Mouse (Mus musculus): ENCODE data around the gene Sec22b. TPM values are rescaled to one million over a fixed set of nuclear protein-coding genes. Genes with fewer than 3 reads are reported as not detected.
A peak's percentile ranks its signal among the peaks of the same experiment; 100 is the strongest.

Gene Sec22b
- polyA plus RNA-seq, 1 experiment from 2014 or later, result 111 TPM

- no peak for ATAC-seq (ENCODE audit: low read depth)
- WGBS, result 63% methylated on average over 5 of the region's 5 CpGs
- Histone ChIP-seq H3K4me3 (ENCODE audit: low read depth, low read length) (no peak overlapping the region; the same call in 1 of the 2 replicates), H3K4me2 (ENCODE audit: low read depth, low read length) (no peak overlapping the region), H3K27ac (ENCODE audit: low read depth, low read length) (no peak overlapping the region), H3K4me1 (ENCODE audit: control insufficient read depth, insufficient read depth, low read length) (no peaks in the 10 kb centered on the region), H3K27me3 (ENCODE audit: control insufficient read depth, insufficient read depth, low read length) (no peaks in the 10 kb centered on the region), H3K9ac (replicated peaks; ENCODE audit: low read depth, low read length) (no peak overlapping the region), H3K36me3 (ENCODE audit: control insufficient read depth, insufficient read depth, low read length) (no peaks in the 10 kb centered on the region), H3K9me3 (ENCODE audit: control insufficient read depth, low read length) (no peaks in the 10 kb centered on the region)
Observed at GRCm38 (mm10) chr3:97868733-97869132, 32.3 kb upstream of the Sec22b start.

- Histone ChIP-seq H3K27me3 (ENCODE audit: control insufficient read depth, insufficient read depth, low read length) (no peaks in the 10 kb centered on the region), H3K4me3 (ENCODE audit: low read depth, low read length) (no peak overlapping the region), H3K4me2 (ENCODE audit: low read depth, low read length) (no peak overlapping the region), H3K36me3 (ENCODE audit: control insufficient read depth, insufficient read depth, low read length) (no peaks in the 10 kb centered on the region), H3K9me3 (ENCODE audit: control insufficient read depth, low read length) (no peaks in the 10 kb centered on the region), H3K9ac (replicated peaks; ENCODE audit: low read depth, low read length) (no peak overlapping the region), H3K27ac (ENCODE audit: low read depth, low read length) (no peak overlapping the region), H3K4me1 (ENCODE audit: control insufficient read depth, insufficient read depth, low read length) (no peaks in the 10 kb centered on the region)
- ATAC-seq (ENCODE audit: low read depth), result no peak
- WGBS, result 82% methylated on average over 4 of the region's 4 CpGs
Observed at GRCm38 (mm10) chr3:97869730-97870129, 31.3 kb upstream of the Sec22b start.

- Histone ChIP-seq H3K4me1 (ENCODE audit: control insufficient read depth, insufficient read depth, low read length) (no peaks in the 10 kb centered on the region), H3K36me3 (ENCODE audit: control insufficient read depth, insufficient read depth, low read length) (no peaks in the 10 kb centered on the region), H3K9me3 (ENCODE audit: control insufficient read depth, low read length) (no peaks in the 10 kb centered on the region), H3K27me3 (ENCODE audit: control insufficient read depth, insufficient read depth, low read length) (no peaks in the 10 kb centered on the region), H3K9ac (replicated peaks; ENCODE audit: low read depth, low read length) (no peak overlapping the region), H3K27ac (ENCODE audit: low read depth, low read length) (no peak overlapping the region), H3K4me3 (ENCODE audit: low read depth, low read length) (no peak overlapping the region), H3K4me2 (ENCODE audit: low read depth, low read length) (no peak overlapping the region)
- WGBS, result 22% methylated on average over 5 of the region's 5 CpGs
- ATAC-seq (ENCODE audit: low read depth), result no peak
Observed at GRCm38 (mm10) chr3:97874777-97875176, 26.2 kb upstream of the Sec22b start.

GRCm38 (mm10) chr3:97876259-97876658 is 24.7 kb upstream of the Sec22b start:
- no peaks in the 10 kb centered on the region for H3K9me3 ChIP-seq (ENCODE audit: control insufficient read depth, low read length)
- H3K4me3 ChIP-seq (ENCODE audit: low read depth, low read length), result no peak overlapping the region
- H3K36me3 ChIP-seq (ENCODE audit: control insufficient read depth, insufficient read depth, low read length), result no peaks in the 10 kb centered on the region
- H3K9ac ChIP-seq (replicated peaks; ENCODE audit: low read depth, low read length), result no peak overlapping the region
- H3K27me3 ChIP-seq (ENCODE audit: control insufficient read depth, insufficient read depth, low read length), result no peaks in the 10 kb centered on the region
- H3K4me2 ChIP-seq (ENCODE audit: low read depth, low read length), result no peak overlapping the region
- H3K27ac ChIP-seq (ENCODE audit: low read depth, low read length), result no peak overlapping the region
- no peaks in the 10 kb centered on the region for H3K4me1 ChIP-seq (ENCODE audit: control insufficient read depth, insufficient read depth, low read length)
- 11% methylated on average over 8 of the region's 8 CpGs for WGBS
- no peak for ATAC-seq (ENCODE audit: low read depth)

GRCm38 (mm10) chr3:97879222-97879621 is 21.8 kb upstream of the Sec22b start:
- no peak for ATAC-seq (ENCODE audit: low read depth)
- no peak overlapping the region for H3K4me2 ChIP-seq (ENCODE audit: low read depth, low read length)
- no peak overlapping the region for H3K9ac ChIP-seq (replicated peaks; ENCODE audit: low read depth, low read length)
- H3K36me3 ChIP-seq (ENCODE audit: control insufficient read depth, insufficient read depth, low read length), result no peaks in the 10 kb centered on the region
- no peaks in the 10 kb centered on the region for H3K9me3 ChIP-seq (ENCODE audit: control insufficient read depth, low read length)
- H3K4me3 ChIP-seq (ENCODE audit: low read depth, low read length), result no peak overlapping the region
- H3K27ac ChIP-seq (ENCODE audit: low read depth, low read length), result no peak overlapping the region
- 20% methylated on average over 5 of the region's 5 CpGs for WGBS
- no peaks in the 10 kb centered on the region for H3K27me3 ChIP-seq (ENCODE audit: control insufficient read depth, insufficient read depth, low read length)
- H3K4me1 ChIP-seq (ENCODE audit: control insufficient read depth, insufficient read depth, low read length), result no peaks in the 10 kb centered on the region

GRCm38 (mm10) chr3:97881576-97881975 is 19.4 kb upstream of the Sec22b start:
- WGBS, result 97% methylated on average over 5 of the region's 5 CpGs
- no peak overlapping the region for H3K4me3 ChIP-seq (ENCODE audit: low read depth, low read length)
- ATAC-seq (ENCODE audit: low read depth), result no peak

GRCm38 (mm10) chr3:97887785-97888167 is 13.2 kb upstream of the Sec22b start:
- H3K9ac ChIP-seq (replicated peaks; ENCODE audit: low read depth, low read length), result peak overlapping the region; percentile 87
- ATAC-seq (ENCODE audit: low read depth), result peak; percentile 33; the same call in 1 of the 2 replicates
- H3K4me1 ChIP-seq (ENCODE audit: control insufficient read depth, insufficient read depth, low read length), result 0 out of 2 replicates have a peak, but pooled peaks cover 2% of the 10 kb centered on the region
- H3K27ac ChIP-seq (ENCODE audit: low read depth, low read length), result peak overlapping the region; percentile 87
- H3K36me3 ChIP-seq (ENCODE audit: control insufficient read depth, insufficient read depth, low read length), result no peaks in the 10 kb centered on the region
- no peaks in the 10 kb centered on the region for H3K9me3 ChIP-seq (ENCODE audit: control insufficient read depth, low read length)
- no peaks in the 10 kb centered on the region; the same call in 1 of the 2 replicates for H3K27me3 ChIP-seq (ENCODE audit: control insufficient read depth, insufficient read depth, low read length)
- H3K4me3 ChIP-seq (ENCODE audit: low read depth, low read length), result peak overlapping the region; percentile 65
- 61% methylated on average over 5 of the region's 5 CpGs for WGBS
- peak overlapping the region; percentile 72 for H3K4me2 ChIP-seq (ENCODE audit: low read depth, low read length)

More at GRCm38 (mm10) chr3:97881576-97881975, 19.4 kb upstream of the Sec22b start:
- no peak overlapping the region for H3K27ac ChIP-seq (ENCODE audit: low read depth, low read length)
- no peaks in the 10 kb centered on the region for H3K4me1 ChIP-seq (ENCODE audit: control insufficient read depth, insufficient read depth, low read length)
- no peaks in the 10 kb centered on the region for H3K27me3 ChIP-seq (ENCODE audit: control insufficient read depth, insufficient read depth, low read length)
- H3K36me3 ChIP-seq (ENCODE audit: control insufficient read depth, insufficient read depth, low read length), result no peaks in the 10 kb centered on the region
- H3K4me2 ChIP-seq (ENCODE audit: low read depth, low read length), result no peak overlapping the region
- no peaks in the 10 kb centered on the region for H3K9me3 ChIP-seq (ENCODE audit: control insufficient read depth, low read length)
- H3K9ac ChIP-seq (replicated peaks; ENCODE audit: low read depth, low read length), result no peak overlapping the region

- under 1% methylated on average over 42 of the region's 44 CpGs for WGBS
- Histone ChIP-seq H3K9me3 (ENCODE audit: control insufficient read depth, low read length) (no peaks in the 10 kb centered on the region), H3K27ac (ENCODE audit: low read depth, low read length) (peak within 1 kb of the TSS; percentile 87), H3K4me1 (ENCODE audit: control insufficient read depth, insufficient read depth, low read length) (0 out of 2 replicates have a peak, but pooled peaks cover 2% of the 10 kb centered on the region), H3K9ac (replicated peaks; ENCODE audit: low read depth, low read length) (peak within 1 kb of the TSS; percentile 87), H3K27me3 (ENCODE audit: control insufficient read depth, insufficient read depth, low read length) (no peaks in the 10 kb centered on the region; the same call in 1 of the 2 replicates), H3K36me3 (ENCODE audit: control insufficient read depth, insufficient read depth, low read length) (no peaks in the 10 kb centered on the region), H3K4me3 (ENCODE audit: low read depth, low read length) (peak within 1 kb of the TSS; percentile 65), H3K4me2 (ENCODE audit: low read depth, low read length) (peak within 1 kb of the TSS; percentile 72)
- ATAC-seq (ENCODE audit: low read depth), result peak; percentile 86
Observed at GRCm38 (mm10) chr3:97888168-97888901, 12.7 kb upstream of the Sec22b start, which contains the start of gene Pde4dip. TSS of gene Pde4dip (minus strand) at chr3:97888707.

GRCm38 (mm10) chr3:97890205-97890604 is 10.8 kb upstream of the Sec22b start:
- no peaks in the 10 kb centered on the region for H3K36me3 ChIP-seq (ENCODE audit: control insufficient read depth, insufficient read depth, low read length)
- 0 out of 2 replicates have a peak, but pooled peaks cover 2% of the 10 kb centered on the region for H3K4me1 ChIP-seq (ENCODE audit: control insufficient read depth, insufficient read depth, low read length)
- no peak overlapping the region for H3K4me3 ChIP-seq (ENCODE audit: low read depth, low read length)
- no peak overlapping the region for H3K4me2 ChIP-seq (ENCODE audit: low read depth, low read length)
- ATAC-seq (ENCODE audit: low read depth), result no peak
- no peak overlapping the region for H3K9ac ChIP-seq (replicated peaks; ENCODE audit: low read depth, low read length)
- no peak overlapping the region for H3K27ac ChIP-seq (ENCODE audit: low read depth, low read length)
- WGBS, result 73% methylated on average over 6 of the region's 6 CpGs
- no peaks in the 10 kb centered on the region for H3K9me3 ChIP-seq (ENCODE audit: control insufficient read depth, low read length)
- H3K27me3 ChIP-seq (ENCODE audit: control insufficient read depth, insufficient read depth, low read length), result no peaks in the 10 kb centered on the region; the same call in 1 of the 2 replicates
